Mouse (Mus musculus) heart, embryonic 11.5 days (tissue): ENCODE results near the gene Gna11. TPM values are rescaled to one million over a fixed set of nuclear protein-coding genes. Genes with fewer than 3 reads are reported as not detected.
A peak's percentile ranks its signal among the peaks of the same experiment; 100 is the strongest.

Source experiments
- ATAC-seq: fragments of 200-750 bp; cut with Nextera tagmentation; replicated peaks from 2 replicates; pipeline ENCODE4 v1.8.0; 2017; ENCODE audit warnings: moderate library complexity; ENCODE audit not compliant: insufficient number of reproducible peaks, low FRiP score, low TSS enrichment
- H3K27ac ChIP-seq: fragments of 300-500 bp; sonication (generic); 2 replicates; pipeline ENCODE4 v1.5.1; 2014; ENCODE audit warnings: mild to moderate bottlenecking, low read depth, low read length
- H3K27me3 ChIP-seq: fragments of 300-500 bp; sonication (generic); 2 replicates; pipeline ENCODE4 v1.6.1; 2014; ENCODE audit warnings: mild to moderate bottlenecking, low read length, mixed read lengths; ENCODE audit not compliant: control insufficient read depth, insufficient read depth
- H3K36me3 ChIP-seq: fragments of 300-500 bp; sonication (generic); 2 replicates; pipeline ENCODE4 v1.6.1; 2014; ENCODE audit warnings: mild to moderate bottlenecking, low read length, moderate library complexity, mixed read lengths; ENCODE audit not compliant: control insufficient read depth, insufficient read depth
- H3K4me1 ChIP-seq: fragments of 300-500 bp; sonication (generic); 2 replicates; pipeline ENCODE4 v1.6.1; 2014; ENCODE audit warnings: low read length; ENCODE audit not compliant: control insufficient read depth, insufficient read depth
- H3K4me2 ChIP-seq: fragments of 300-500 bp; sonication (generic); 2 replicates; pipeline ENCODE4 v1.6.1; 2014; ENCODE audit warnings: mild to moderate bottlenecking, moderate library complexity
- H3K4me3 ChIP-seq: fragments of 300-500 bp; sonication (generic); 2 replicates; pipeline ENCODE4 v1.5.1; 2014; ENCODE audit warnings: low read depth, low read length
- H3K9ac ChIP-seq: fragments of 300-500 bp; sonication (generic); 2 replicates; pipeline ENCODE4 v1.6.1; 2014; ENCODE audit warnings: mild to moderate bottlenecking, low read depth, low read length, moderate library complexity
- H3K9me3 ChIP-seq: fragments of 300-500 bp; sonication (generic); replicated peaks from 2 replicates; pipeline ENCODE4 v1.6.1; 2016; ENCODE audit warnings: low read length; ENCODE audit not compliant: control insufficient read depth
- WGBS: fragments of 180-500 bp; shearing (Covaris S2); extraction: QIAGEN DNeasy Blood & Tissue Kit; methylation state at CpG from one replicate; pipeline ENCODE4 v1.1.7; 2014; ENCODE audit not compliant: insufficient replicate concordance; 5-methylcytosine and 5-hydroxymethylcytosine counted together
- polyA plus RNA-seq: library from polyadenylated mRNA; unstranded; fragments of >200 nt; fragmentation: Nextera tagmentation; extraction: Ambion mirVana; gene quantifications from 2 replicates; pipeline ENCODE4 v1.2.1, GENCODE M21; 2014

Gna11 gene
- polyA plus RNA-seq, 1 experiment from 2014 or later, result 55.5 TPM

DNA sequence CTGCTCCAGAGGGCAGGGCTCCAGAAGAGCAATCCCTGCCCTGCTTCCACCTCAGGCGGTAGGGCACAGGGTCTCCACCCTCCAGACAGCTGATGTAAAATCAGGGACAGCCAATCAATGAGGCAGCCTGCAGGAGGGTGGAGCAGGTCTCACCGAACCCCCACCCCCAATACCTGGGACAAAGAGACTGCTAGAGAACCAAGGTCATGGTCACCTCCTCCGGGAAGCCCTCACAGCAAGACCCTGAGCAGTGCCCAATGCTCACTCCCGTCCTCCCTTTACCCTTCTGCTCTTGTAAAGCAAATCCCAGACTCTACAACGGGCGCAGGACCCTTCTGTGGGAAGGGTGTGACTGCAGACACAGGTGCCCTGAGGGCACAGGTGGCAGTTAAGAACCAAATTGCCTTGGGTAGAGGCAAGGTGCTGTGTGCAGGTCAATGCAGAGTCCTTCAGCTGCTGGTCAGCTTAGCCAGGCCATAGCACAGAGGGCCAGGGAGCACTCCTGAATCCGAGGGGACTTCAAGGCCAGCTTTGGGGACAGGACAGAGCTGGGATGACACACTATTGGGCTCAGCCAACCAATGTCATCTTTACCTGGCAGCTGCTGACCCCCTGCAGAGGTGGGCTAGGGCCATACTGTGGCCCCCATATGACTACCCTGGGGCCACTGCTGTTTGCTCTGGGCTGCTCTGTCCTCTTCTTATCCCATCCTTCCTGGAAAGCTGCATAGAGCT lies 2.1 kb downstream of the Gna11 start:
- Histone ChIP-seq H3K27me3 (no peaks in the 10 kb centered on the region), H3K9ac (peak overlapping the region; percentile 87), H3K36me3 (no peaks in the 10 kb centered on the region), H3K4me1 (peaks cover 36% of the 10 kb centered on the region), H3K27ac (no peak overlapping the region), H3K9me3 (no peaks in the 10 kb centered on the region), H3K4me3 (peak overlapping the region; percentile 93), H3K4me2 (peak overlapping the region; percentile 97; the same call in 1 of the 2 replicates)
- ATAC-seq, result no peak
- 69% methylated on average over 7 of the region's 7 CpGs for WGBS

DNA sequence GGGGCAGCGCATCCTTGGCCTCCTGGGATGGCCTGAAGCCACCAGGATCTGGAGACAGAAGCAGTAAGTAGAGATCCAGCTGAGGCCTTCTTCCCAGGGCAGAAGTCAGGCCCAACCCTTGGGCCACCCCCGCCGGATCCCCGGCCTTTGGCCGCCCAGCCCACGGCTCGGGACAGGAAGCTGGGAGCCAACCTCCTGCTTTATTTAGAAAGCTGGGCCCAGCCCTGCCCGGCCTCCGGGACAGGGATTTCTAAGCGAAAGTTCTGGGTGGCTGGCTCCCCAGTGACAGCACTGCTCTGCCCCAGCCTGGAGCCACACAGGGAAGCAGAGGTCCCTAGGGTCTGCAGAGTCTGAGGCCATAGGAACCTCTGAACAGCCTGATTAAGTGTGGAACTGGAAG lies 3.2 kb downstream of the Gna11 start:
- WGBS, result 56% methylated on average over 10 of the region's 10 CpGs
- no peaks in the 10 kb centered on the region for H3K27me3 ChIP-seq
- no peak for ATAC-seq
- no peak overlapping the region for H3K4me3 ChIP-seq
- H3K9ac ChIP-seq, result peak overlapping the region; percentile 47
- H3K4me1 ChIP-seq, result peaks cover 36% of the 10 kb centered on the region
- H3K27ac ChIP-seq, result peak overlapping the region; percentile 15; the same call in 1 of the 2 replicates
- no peaks in the 10 kb centered on the region for H3K36me3 ChIP-seq
- no peaks in the 10 kb centered on the region for H3K9me3 ChIP-seq
- peak overlapping the region; percentile 22 for H3K4me2 ChIP-seq

DNA sequence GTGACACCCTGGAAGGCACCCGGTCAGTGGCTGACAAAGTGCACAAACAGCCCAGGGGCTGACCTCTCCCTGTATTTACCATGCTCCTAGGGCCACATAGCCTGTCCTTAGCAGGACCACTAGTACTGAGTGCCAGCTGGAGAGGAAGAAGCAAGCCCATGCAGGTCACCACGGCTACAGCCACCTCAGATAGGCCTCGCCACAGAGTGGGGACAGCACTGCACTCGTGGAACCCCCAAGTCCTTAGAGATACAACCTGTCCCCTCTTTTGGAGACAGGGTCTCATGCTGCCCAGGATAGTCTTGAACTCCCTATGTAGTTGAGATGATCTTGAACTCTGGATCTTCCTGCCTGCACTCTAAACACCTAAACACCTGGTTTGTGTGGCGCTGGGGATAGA lies 3.6 kb downstream of the Gna11 start:
- ATAC-seq, result no peak

DNA sequence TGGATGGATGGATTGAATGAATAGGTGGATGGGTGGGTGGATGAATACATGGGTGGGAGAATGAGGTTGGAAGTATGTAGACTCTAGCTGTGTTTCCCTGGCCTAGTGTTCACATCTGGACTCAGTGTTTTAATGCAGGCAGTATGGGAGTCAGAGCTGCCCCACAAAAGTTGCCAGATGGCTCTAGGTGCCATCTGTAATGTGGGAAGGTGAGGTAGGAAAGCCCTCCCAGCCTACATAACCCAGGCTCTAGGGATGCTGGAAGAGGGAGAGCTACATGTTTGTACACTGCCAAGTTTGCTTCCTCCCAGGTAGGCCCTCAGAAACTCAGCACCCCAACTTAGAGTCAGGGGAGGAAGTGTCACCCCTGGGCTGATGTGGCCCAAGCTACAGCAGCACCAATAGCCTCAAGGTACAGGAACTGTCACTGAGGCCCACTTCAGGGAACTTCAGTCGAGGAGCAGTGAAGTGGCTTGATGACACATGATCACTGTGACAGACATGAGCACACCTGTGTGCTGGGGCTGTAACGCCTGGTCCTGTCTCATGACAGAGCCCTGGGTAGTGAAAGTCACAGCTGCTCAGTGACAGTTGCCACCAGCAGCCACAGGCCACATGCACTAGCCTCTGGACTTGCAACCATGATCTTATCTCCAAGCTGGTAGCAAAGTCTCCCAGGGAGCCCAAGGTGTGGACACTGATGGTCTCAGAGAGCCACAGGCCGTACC lies 6.5 kb downstream of the Gna11 start:
- Histone ChIP-seq H3K27ac (no peak overlapping the region), H3K9ac (no peak overlapping the region), H3K4me2 (no peak overlapping the region), H3K9me3 (no peaks in the 10 kb centered on the region), H3K4me1 (peaks cover 30% of the 10 kb centered on the region), H3K4me3 (no peak overlapping the region), H3K27me3 (no peaks in the 10 kb centered on the region), H3K36me3 (no peaks in the 10 kb centered on the region)
- ATAC-seq, result no peak
- WGBS, result 69% methylated on average over 3 of the region's 3 CpGs

More for the DNA sequence above, 3.6 kb downstream of the Gna11 start:
- WGBS, result 76% methylated on average over 5 of the region's 5 CpGs
- Histone ChIP-seq H3K9ac (peak overlapping the region; percentile 47), H3K9me3 (no peaks in the 10 kb centered on the region), H3K27ac (no peak overlapping the region), H3K27me3 (no peaks in the 10 kb centered on the region), H3K36me3 (no peaks in the 10 kb centered on the region), H3K4me2 (peak overlapping the region; percentile 22), H3K4me3 (no peak overlapping the region), H3K4me1 (peaks cover 36% of the 10 kb centered on the region)

DNA sequence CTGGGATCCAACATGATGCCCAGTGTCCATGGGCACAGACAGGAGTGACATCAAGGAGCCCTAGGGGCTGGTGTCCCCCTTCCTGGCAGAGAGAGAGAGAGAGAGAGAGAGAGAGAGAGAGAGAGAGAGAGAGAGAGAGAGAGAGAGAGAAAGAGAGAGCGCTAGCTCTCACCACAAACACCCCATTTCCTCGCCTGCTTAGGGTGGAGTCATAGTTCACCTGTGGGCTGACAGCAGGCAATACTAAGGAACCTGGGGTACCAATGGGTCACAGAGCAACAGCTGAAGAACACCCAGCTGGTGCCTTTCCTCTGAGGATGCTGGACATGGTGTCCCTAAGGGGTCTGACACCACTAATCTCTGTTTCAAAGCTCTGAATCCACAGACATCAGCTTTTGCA lies 7.6 kb downstream of the Gna11 start:
- H3K4me3 ChIP-seq, result no peak overlapping the region
- no peaks in the 10 kb centered on the region for H3K9me3 ChIP-seq
- H3K4me1 ChIP-seq, result peaks cover 24% of the 10 kb centered on the region
- no peak overlapping the region for H3K27ac ChIP-seq
- no peak overlapping the region for H3K9ac ChIP-seq
- no peaks in the 10 kb centered on the region for H3K27me3 ChIP-seq
- H3K4me2 ChIP-seq, result no peak overlapping the region
- H3K36me3 ChIP-seq, result peaks cover 6% of the 10 kb centered on the region; the same call in 1 of the 2 replicates
- WGBS, result 97% methylated on average over 2 of the region's 2 CpGs
- no peak for ATAC-seq

DNA sequence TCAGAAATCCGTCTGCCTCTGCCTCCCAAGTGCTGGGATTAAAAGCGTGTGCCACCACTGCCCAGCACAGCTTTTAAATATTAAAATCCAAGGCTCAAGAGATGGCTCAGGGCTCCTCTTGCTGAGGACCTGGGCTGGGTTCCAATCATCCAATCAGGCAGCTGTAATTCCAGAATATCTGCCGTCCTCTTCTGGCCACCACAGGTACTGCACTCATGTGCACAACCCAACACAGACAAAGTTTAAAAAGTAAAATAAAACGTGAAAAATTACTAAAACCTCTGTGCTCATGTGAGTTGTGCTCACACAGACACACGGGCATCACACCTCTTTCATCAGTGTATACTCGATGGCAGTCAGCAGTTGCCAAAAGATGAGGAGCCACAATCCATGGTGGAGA lies 8.3 kb downstream of the Gna11 start:
- H3K27me3 ChIP-seq, result no peaks in the 10 kb centered on the region
- ATAC-seq, result no peak
- H3K9ac ChIP-seq, result no peak overlapping the region
- WGBS, result 67% methylated on average over 6 of the region's 6 CpGs
- no peak overlapping the region for H3K4me3 ChIP-seq
- peaks cover 17% of the 10 kb centered on the region for H3K4me1 ChIP-seq
- H3K36me3 ChIP-seq, result peaks cover 10% of the 10 kb centered on the region
- H3K9me3 ChIP-seq, result no peaks in the 10 kb centered on the region
- no peak overlapping the region for H3K4me2 ChIP-seq
- no peak overlapping the region for H3K27ac ChIP-seq

DNA sequence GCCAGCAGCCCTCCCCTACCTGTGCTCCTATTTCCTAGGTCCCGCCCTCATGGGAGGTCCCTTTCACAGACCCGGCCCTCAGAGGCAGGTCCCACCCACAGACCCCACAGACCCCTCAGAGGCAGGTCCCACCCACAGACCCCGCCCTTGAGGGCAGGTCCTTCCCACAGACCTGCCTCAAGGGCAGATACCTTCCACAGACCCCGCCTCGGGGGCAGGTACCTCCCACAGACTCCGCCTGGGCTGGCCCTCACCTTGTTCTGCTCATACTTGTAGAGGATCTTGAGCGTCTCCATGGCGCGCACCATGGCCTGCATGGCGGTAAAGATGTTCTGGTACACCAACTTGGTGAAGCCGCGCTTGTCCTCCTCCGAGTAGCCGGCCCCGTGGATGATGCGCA lies 10.2 kb downstream of the Gna11 start:
- H3K4me1 ChIP-seq, result peaks cover 11% of the 10 kb centered on the region
- H3K36me3 ChIP-seq, result peaks cover 23% of the 10 kb centered on the region
- H3K9ac ChIP-seq, result no peak overlapping the region
- 60% methylated on average over 16 of the region's 16 CpGs for WGBS
- H3K9me3 ChIP-seq, result no peaks in the 10 kb centered on the region
- no peak overlapping the region for H3K27ac ChIP-seq
- no peak for ATAC-seq
- H3K27me3 ChIP-seq, result no peaks in the 10 kb centered on the region
- H3K4me2 ChIP-seq, result no peak overlapping the region
- H3K4me3 ChIP-seq, result no peak overlapping the region

DNA sequence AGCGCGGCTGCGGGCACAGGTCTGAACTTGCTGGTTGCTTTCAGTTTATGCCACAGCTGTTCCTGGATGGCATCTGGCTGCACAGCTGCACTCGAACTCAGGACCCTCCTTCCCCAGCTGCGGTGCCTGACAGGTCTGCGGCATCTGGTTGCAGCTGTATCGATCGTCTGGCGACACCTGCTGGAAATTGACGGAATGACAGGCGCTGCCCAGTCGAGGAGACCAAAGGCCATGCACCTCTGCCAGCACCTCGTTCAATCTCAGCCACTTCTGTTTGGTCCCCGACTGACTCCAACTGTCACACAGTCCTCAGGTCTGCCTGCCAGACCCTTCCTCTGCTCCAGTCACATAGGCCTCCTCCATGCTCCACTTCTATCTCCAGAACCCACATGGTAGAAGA lies 18.2 kb downstream of the Gna11 start:
- 14% methylated on average over 14 of the region's 14 CpGs for WGBS
- Histone ChIP-seq H3K9me3 (no peaks in the 10 kb centered on the region), H3K27me3 (no peaks in the 10 kb centered on the region), H3K36me3 (peaks cover 18% of the 10 kb centered on the region), H3K4me3 (no peak overlapping the region), H3K9ac (no peak overlapping the region), H3K27ac (no peak overlapping the region), H3K4me2 (no peak overlapping the region), H3K4me1 (peaks cover 13% of the 10 kb centered on the region)
- ATAC-seq, result no peak
